Mouse (Mus musculus): Measurements from ENCODE around the gene Prkce. TPM values are rescaled to one million over a fixed set of nuclear protein-coding genes. Genes with fewer than 3 reads are reported as not detected.

Gene Prkce
- total and polyA plus RNA-seq, 2 experiments from 2014 or later, result 50.8 to 55.8 TPM

- H3K27ac ChIP-seq, result no peak overlapping the region
- ATAC-seq (no peak), DNase-seq (ENCODE audit: low spot score) (peak; percentile 49)
- H3K4me2 ChIP-seq (ENCODE audit: low read depth, low read length), result 0 out of 2 replicates have a peak overlapping the region, but pooled peaks have one; percentile 6
- no peaks in the 10 kb centered on the region for H3K27me3 ChIP-seq (ENCODE audit: insufficient read depth, low read length)
- H3K9ac ChIP-seq (replicated peaks; ENCODE audit: low read length), result no peak overlapping the region
- peaks cover 25% of the 10 kb centered on the region for H3K4me1 ChIP-seq (ENCODE audit: insufficient read depth, low read length)
- H3K36me3 ChIP-seq (ENCODE audit: insufficient read depth, low read length), result no peaks in the 10 kb centered on the region
- H3K9me3 ChIP-seq (ENCODE audit: low read length), result no peaks in the 10 kb centered on the region
- H3K4me3 ChIP-seq (ENCODE audit: low read length), result no peak overlapping the region
- TF ChIP-seq CTCF (IDR thresholded peaks at IDR 0.05; ENCODE audit: low read depth), result no peak
- 37% methylated on average over 10 of the region's 10 CpGs for whole genome bisulfite sequencing
Observed at GRCm38 (mm10) chr17:86366919-86367318, 199.3 kb downstream of the Prkce start.

- no peak overlapping the region for H3K9ac ChIP-seq (replicated peaks; ENCODE audit: low read length)
- H3K27ac ChIP-seq, result no peak overlapping the region
- no peaks in the 10 kb centered on the region for H3K9me3 ChIP-seq (ENCODE audit: low read length)
- no peaks in the 10 kb centered on the region for H3K27me3 ChIP-seq (ENCODE audit: insufficient read depth, low read length)
- H3K4me2 ChIP-seq (ENCODE audit: low read depth, low read length), result no peak overlapping the region
- H3K4me1 ChIP-seq (ENCODE audit: insufficient read depth, low read length), result peaks cover 25% of the 10 kb centered on the region
- 34% methylated on average over 7 of the region's 7 CpGs for WGBS
- DNase-seq (ENCODE audit: low spot score) (no peak), ATAC-seq (no peak)
- TF ChIP-seq CTCF (IDR thresholded peaks at IDR 0.05; ENCODE audit: low read depth), result no peak
- H3K4me3 ChIP-seq (ENCODE audit: low read length), result no peak overlapping the region
- no peaks in the 10 kb centered on the region for H3K36me3 ChIP-seq (ENCODE audit: insufficient read depth, low read length)
Observed at GRCm38 (mm10) chr17:86367676-86368075, 200.1 kb downstream of the Prkce start.

DNA sequence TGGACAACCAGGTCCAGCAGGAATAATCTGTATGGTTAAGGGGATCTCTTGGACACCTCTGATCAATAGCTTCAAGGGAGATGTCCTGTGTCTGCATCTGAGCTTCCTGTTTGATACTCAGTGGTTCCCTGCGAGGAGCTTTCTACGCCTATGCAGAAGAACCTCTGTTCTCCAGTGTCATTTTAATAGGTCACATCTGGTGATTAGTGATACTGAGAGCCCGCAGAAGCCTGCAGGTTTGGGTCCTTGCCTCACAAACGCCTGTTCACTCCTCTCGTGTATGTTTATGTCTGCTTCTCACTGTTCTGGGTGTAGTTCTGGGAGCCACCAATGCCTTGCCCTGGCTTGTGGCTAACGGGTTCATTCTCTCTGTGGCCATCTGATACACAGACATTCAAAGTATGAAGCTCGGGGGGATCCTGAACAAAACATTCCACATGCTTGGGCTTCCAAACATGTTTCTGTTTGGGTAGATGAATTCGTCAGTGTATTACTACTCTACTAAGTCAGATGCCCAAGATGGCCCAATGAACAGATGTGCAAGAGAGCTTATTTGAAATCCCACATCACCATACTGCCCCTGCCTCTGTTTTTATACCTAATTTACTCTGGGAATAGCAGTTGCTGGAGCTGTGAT, 202.6 kb downstream of the Prkce start:
- Histone ChIP-seq H3K27ac (no peak overlapping the region), H3K36me3 (ENCODE audit: insufficient read depth, low read length) (no peaks in the 10 kb centered on the region), H3K9ac (replicated peaks; ENCODE audit: low read length) (no peak overlapping the region), H3K4me1 (ENCODE audit: insufficient read depth, low read length) (peaks cover 25% of the 10 kb centered on the region), H3K9me3 (ENCODE audit: low read length) (no peaks in the 10 kb centered on the region), H3K4me2 (ENCODE audit: low read depth, low read length) (no peak overlapping the region), H3K27me3 (ENCODE audit: insufficient read depth, low read length) (no peaks in the 10 kb centered on the region), H3K4me3 (ENCODE audit: low read length) (no peak overlapping the region)
- TF ChIP-seq CTCF (IDR thresholded peaks at IDR 0.05; ENCODE audit: low read depth), result no peak
- ATAC-seq (no peak), DNase-seq (ENCODE audit: low spot score) (no peak)
- 79% methylated on average over 8 of the region's 8 CpGs for WGBS

DNA sequence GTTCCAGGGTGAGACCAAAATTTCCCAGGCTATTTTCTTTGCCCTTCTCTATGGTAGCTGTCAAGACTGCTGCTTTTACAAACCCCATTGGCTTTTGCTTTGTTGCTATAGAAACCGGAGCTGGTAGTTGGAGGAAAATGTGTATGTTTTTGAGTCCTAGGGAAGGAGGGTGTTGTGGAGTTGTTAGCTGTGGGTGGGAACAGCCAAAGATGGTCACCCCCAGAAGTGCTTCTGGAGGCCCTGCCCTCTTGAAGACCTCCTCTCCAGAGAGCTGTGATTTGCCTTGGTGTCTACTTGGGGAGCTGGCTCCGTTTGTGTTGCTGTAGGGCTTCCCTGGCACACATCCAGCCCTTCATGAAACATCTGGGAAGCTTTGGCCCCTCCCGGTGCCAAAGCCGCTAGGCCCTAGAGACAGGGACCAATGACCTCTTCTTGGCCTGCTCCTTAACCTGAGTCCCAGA, 203.5 kb downstream of the Prkce start:
- no peaks in the 10 kb centered on the region for H3K27me3 ChIP-seq (ENCODE audit: insufficient read depth, low read length)
- H3K36me3 ChIP-seq (ENCODE audit: insufficient read depth, low read length), result no peaks in the 10 kb centered on the region
- H3K4me2 ChIP-seq (ENCODE audit: low read depth, low read length), result 0 out of 2 replicates have a peak overlapping the region, but pooled peaks have one; percentile 1
- DNase-seq (ENCODE audit: low spot score) (peak; percentile 61), ATAC-seq (peak; percentile 54)
- H3K9me3 ChIP-seq (ENCODE audit: low read length), result no peaks in the 10 kb centered on the region
- peak overlapping the region; percentile 27; the same call in 1 of the 2 replicates for H3K27ac ChIP-seq
- H3K9ac ChIP-seq (replicated peaks; ENCODE audit: low read length), result no peak overlapping the region
- H3K4me1 ChIP-seq (ENCODE audit: insufficient read depth, low read length), result peaks cover 25% of the 10 kb centered on the region
- 30% methylated on average over 4 of the region's 4 CpGs for WGBS
- no peak overlapping the region for H3K4me3 ChIP-seq (ENCODE audit: low read length)
- TF ChIP-seq CTCF (IDR thresholded peaks at IDR 0.05; ENCODE audit: low read depth), result no peak

GRCm38 (mm10) chr17:86376389-86376788, 208.8 kb downstream of the Prkce start:
- TF ChIP-seq CTCF (IDR thresholded peaks at IDR 0.05; ENCODE audit: low read depth), result no peak
- no peak overlapping the region for H3K9ac ChIP-seq (replicated peaks; ENCODE audit: low read length)
- H3K4me1 ChIP-seq (ENCODE audit: insufficient read depth, low read length), result peaks cover 5% of the 10 kb centered on the region
- H3K9me3 ChIP-seq (ENCODE audit: low read length), result no peaks in the 10 kb centered on the region
- ATAC-seq (no peak), DNase-seq (ENCODE audit: low spot score) (no peak)
- no peak overlapping the region for H3K4me3 ChIP-seq (ENCODE audit: low read length)
- no peaks in the 10 kb centered on the region for H3K27me3 ChIP-seq (ENCODE audit: insufficient read depth, low read length)
- H3K4me2 ChIP-seq (ENCODE audit: low read depth, low read length), result no peak overlapping the region
- no peaks in the 10 kb centered on the region for H3K36me3 ChIP-seq (ENCODE audit: insufficient read depth, low read length)
- 91% methylated on average over 6 of the region's 6 CpGs for WGBS
- H3K27ac ChIP-seq, result no peak overlapping the region

DNA sequence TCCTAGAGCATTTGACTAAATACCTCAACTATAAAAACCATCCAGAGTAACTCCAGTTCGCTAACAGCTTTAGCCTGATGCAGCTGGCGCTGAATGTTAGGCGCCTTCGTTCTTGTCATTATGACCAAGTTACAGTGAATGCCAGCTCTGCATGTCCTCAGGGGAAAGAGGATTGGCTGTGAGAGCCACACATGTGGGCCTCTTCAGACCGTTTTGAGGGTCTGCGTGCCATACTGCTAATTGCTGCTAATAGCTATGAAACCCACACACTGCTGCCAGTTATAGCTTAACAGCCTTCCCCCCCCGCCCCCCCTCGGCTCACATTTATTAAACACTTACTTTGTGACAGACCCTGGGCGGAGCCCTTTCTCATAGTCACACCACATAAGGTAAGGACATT, 210.3 kb downstream of the Prkce start:
- no peaks in the 10 kb centered on the region for H3K9me3 ChIP-seq (ENCODE audit: low read length)
- DNase-seq (ENCODE audit: low spot score) (peak; percentile 37), ATAC-seq (peak; percentile 31; the same call in 1 of the 2 replicates)
- no peak for TF ChIP-seq CTCF (IDR thresholded peaks at IDR 0.05; ENCODE audit: low read depth)
- no peaks in the 10 kb centered on the region for H3K4me1 ChIP-seq (ENCODE audit: insufficient read depth, low read length)
- WGBS, result 68% methylated on average over 9 of the region's 9 CpGs
- H3K36me3 ChIP-seq (ENCODE audit: insufficient read depth, low read length), result no peaks in the 10 kb centered on the region
- no peak overlapping the region for H3K9ac ChIP-seq (replicated peaks; ENCODE audit: low read length)
- H3K27me3 ChIP-seq (ENCODE audit: insufficient read depth, low read length), result no peaks in the 10 kb centered on the region
- H3K27ac ChIP-seq, result no peak overlapping the region
- no peak overlapping the region for H3K4me2 ChIP-seq (ENCODE audit: low read depth, low read length)
- no peak overlapping the region for H3K4me3 ChIP-seq (ENCODE audit: low read length)

DNA sequence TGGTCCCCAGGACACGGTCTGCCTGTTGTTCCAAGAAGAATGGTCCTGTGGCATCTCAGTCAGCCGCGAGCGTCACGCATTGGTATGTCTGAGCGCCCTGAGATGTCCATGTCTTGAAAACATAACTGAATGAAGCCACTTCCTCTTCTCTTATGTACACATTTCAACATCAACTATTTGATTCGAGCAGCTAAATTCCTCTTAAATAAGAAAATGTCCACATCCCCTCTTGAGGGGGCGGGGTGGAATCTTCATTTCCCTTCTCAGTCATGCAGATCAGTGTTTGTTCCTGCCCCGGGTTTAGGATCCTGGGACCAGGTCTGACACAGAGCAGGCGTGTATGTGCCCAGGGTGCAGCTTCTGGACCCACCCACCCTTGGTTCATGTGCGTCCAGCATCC, 211.0 kb downstream of the Prkce start:
- Histone ChIP-seq H3K4me2 (ENCODE audit: low read depth, low read length) (no peak overlapping the region), H3K36me3 (ENCODE audit: insufficient read depth, low read length) (no peaks in the 10 kb centered on the region), H3K4me1 (ENCODE audit: insufficient read depth, low read length) (no peaks in the 10 kb centered on the region), H3K4me3 (ENCODE audit: low read length) (no peak overlapping the region), H3K9me3 (ENCODE audit: low read length) (no peaks in the 10 kb centered on the region), H3K27ac (no peak overlapping the region), H3K9ac (replicated peaks; ENCODE audit: low read length) (no peak overlapping the region), H3K27me3 (ENCODE audit: insufficient read depth, low read length) (no peaks in the 10 kb centered on the region)
- 77% methylated on average over 11 of the region's 11 CpGs for WGBS
- no peak for ATAC-seq
- DNase-seq (ENCODE audit: low spot score), result no peak
- no peak for TF ChIP-seq CTCF (IDR thresholded peaks at IDR 0.05; ENCODE audit: low read depth)
